Mouse (Mus musculus) ES-E14 (cell line): ENCODE measurements around the gene Cd28.

Experiments
- ZC3H11A ChIP-seq: IDR thresholded peaks from 2 replicates; pipeline ENCODE4 v1.6.1; 2012; ENCODE audit warnings: low read depth, mild to moderate bottlenecking, inconsistent platforms, low read length, borderline replicate concordance
- ZNF384 ChIP-seq: IDR thresholded peaks from 2 replicates; pipeline ENCODE4 v1.6.1; 2012; ENCODE audit warnings: low read depth, low read length, inconsistent platforms

GRCm38 (mm10) chr1:60793717-60794116 lies 77.1 kb downstream of the Cd28 start:
- TF ChIP-seq ZNF384 = no peak
- no peak for TF ChIP-seq ZC3H11A
